Mouse (Mus musculus) ES-E14 (cell line): ENCODE results near the gene Adarb2.

Experiments used
- MAFK ChIP-seq: IDR thresholded peaks from 2 replicates; pipeline ENCODE4 v1.6.1; 2014; ENCODE audit warnings: mild to moderate bottlenecking, low read depth, low read length, inconsistent platforms; ENCODE audit not compliant: insufficient read depth
- ZC3H11A ChIP-seq: IDR thresholded peaks from 2 replicates; pipeline ENCODE4 v1.6.1; 2012; ENCODE audit warnings: low read depth, mild to moderate bottlenecking, inconsistent platforms, low read length, borderline replicate concordance
- ZNF384 ChIP-seq: IDR thresholded peaks from 2 replicates; pipeline ENCODE4 v1.6.1; 2012; ENCODE audit warnings: low read depth, low read length, inconsistent platforms

GRCm38 (mm10) chr13:8333589-8334455 lies 131.2 kb downstream of the Adarb2 start:
- no peak for TF ChIP-seq ZC3H11A
- no peak for TF ChIP-seq ZNF384
- TF ChIP-seq MAFK, result no peak
